Mouse (Mus musculus): ENCODE data around the gene Chil5.
"Not testable (repeated sequence)": the region's sequence is repeated elsewhere in the genome, so short reads cannot be mapped to it uniquely, and the experiment has no call there.

The Chil5 gene

GRCm38 (mm10) chr3:106032781-106033180 is at the start of gene Chil5:
Gene Chil5 (minus strand): TSS chr3:106032814.
- no peak for DNase-seq (ENCODE audit: low read depth, low spot score)

- no peak for DNase-seq (ENCODE audit: low read depth, low spot score)
Observed at GRCm38 (mm10) chr3:106074824-106075223, 42.2 kb upstream of the Chil5 start.

- DNase-seq (ENCODE audit: low read depth, low spot score) = no peak
Observed at GRCm38 (mm10) chr3:106070994-106071393, 38.4 kb upstream of the Chil5 start.

GRCm38 (mm10) chr3:106067707-106068106 is 35.1 kb upstream of the Chil5 start:
- not testable (repeated sequence) for DNase-seq (ENCODE audit: low read depth, low spot score)

- DNase-seq (ENCODE audit: low read depth, low spot score) = no peak
Observed at GRCm38 (mm10) chr3:106057966-106058365, 25.4 kb upstream of the Chil5 start.

- no peak for DNase-seq (ENCODE audit: low read depth, low spot score)
Observed at GRCm38 (mm10) chr3:106051896-106052295, 19.3 kb upstream of the Chil5 start.

- no peak for DNase-seq (ENCODE audit: low read depth, low spot score)
Observed at GRCm38 (mm10) chr3:106040306-106040705, 7.7 kb upstream of the Chil5 start.

GRCm38 (mm10) chr3:106024135-106024534 is 8.5 kb downstream of the Chil5 start:
- no peak for DNase-seq (ENCODE audit: low read depth, low spot score)

- no peak for DNase-seq (ENCODE audit: low read depth, low spot score)
Observed at GRCm38 (mm10) chr3:106021840-106022239, 10.8 kb downstream of the Chil5 start.

GRCm38 (mm10) chr3:106014546-106014945 is 18.1 kb downstream of the Chil5 start, which contains the start of gene Pifo:
Gene Pifo (minus strand): TSS chr3:106014646.
- DNase-seq (ENCODE audit: low read depth, low spot score) = no peak

- not testable (repeated sequence) for DNase-seq (ENCODE audit: low read depth, low spot score)
Observed at GRCm38 (mm10) chr3:106003360-106003759, 29.3 kb downstream of the Chil5 start.

GRCm38 (mm10) chr3:106001416-106002370 is 30.9 kb downstream of the Chil5 start:
- peak; percentile 89 for DNase-seq (ENCODE audit: low read depth, low spot score)

GRCm38 (mm10) chr3:106000707-106001375 is 31.8 kb downstream of the Chil5 start:
- DNase-seq (ENCODE audit: low read depth, low spot score) = no peak

- no peak for DNase-seq (ENCODE audit: low read depth, low spot score)
Observed at GRCm38 (mm10) chr3:105994730-105995129, 37.9 kb downstream of the Chil5 start.

- peak; percentile 64 for DNase-seq (ENCODE audit: low read depth, low spot score)
Observed at GRCm38 (mm10) chr3:105991653-105992283, 40.8 kb downstream of the Chil5 start.

GRCm38 (mm10) chr3:105989611-105990010 is 43.0 kb downstream of the Chil5 start:
- not testable (repeated sequence) for DNase-seq (ENCODE audit: low read depth, low spot score)

- no peak for DNase-seq (ENCODE audit: low read depth, low spot score)
Observed at GRCm38 (mm10) chr3:105974174-105974573, 58.4 kb downstream of the Chil5 start.

GRCm38 (mm10) chr3:105973411-105973810 is 59.2 kb downstream of the Chil5 start, which contains the start of gene Ovgp1:
Gene Ovgp1 (plus strand): TSS chr3:105973711.
- no peak for DNase-seq (ENCODE audit: low read depth, low spot score)

- DNase-seq (ENCODE audit: low read depth, low spot score) = no peak
Observed at GRCm38 (mm10) chr3:105971831-105972446, 60.7 kb downstream of the Chil5 start.
